Mouse (Mus musculus): Measurements from ENCODE around the gene Olfr1176.

- no peak for TF ChIP-seq CTCF (IDR thresholded peaks at IDR 0.05; ENCODE audit: borderline replicate concordance, control insufficient read depth, extremely low read depth, insufficient read depth, low read length, poor library complexity)
- no peak for TF ChIP-seq POLR2A (IDR thresholded peaks at IDR 0.05; ENCODE audit: control insufficient read depth, extremely low read depth, insufficient read depth, low read length, poor library complexity)
Observed at GRCm38 (mm10) chr2:88327115-88327514, 9.4 kb upstream of the Olfr1176 start, which contains the start of gene Olfr1175-ps.

All from thymus, adult 2 months (tissue).